Mouse (Mus musculus) layer of hippocampus, postnatal 36 days (tissue): ENCODE results near the gene Arntl. TPM values are rescaled to one million over a fixed set of nuclear protein-coding genes. Genes with fewer than 3 reads are reported as not detected.

Experiments
- DNase-seq, 2 experiments: peaks; one replicate each; pipeline ENCODE4 v3.0.0; 2022
- total RNA-seq, 2 experiments: library from RNA; stranded (reverse); gene quantifications; 2 replicates each; pipeline ENCODE4 v1.2.3; 2021

Gene Arntl
- total RNA-seq, 2 experiments from 2014 or later, result 38.3 to 39.3 TPM

- DNase-seq, result no peak
Measured at GRCm38 (mm10) chr7:113294598-113294997, 87.3 kb downstream of the Arntl start.

- DNase-seq, result no peak
Measured at GRCm38 (mm10) chr7:113295077-113295890, 88.0 kb downstream of the Arntl start.

DNA sequence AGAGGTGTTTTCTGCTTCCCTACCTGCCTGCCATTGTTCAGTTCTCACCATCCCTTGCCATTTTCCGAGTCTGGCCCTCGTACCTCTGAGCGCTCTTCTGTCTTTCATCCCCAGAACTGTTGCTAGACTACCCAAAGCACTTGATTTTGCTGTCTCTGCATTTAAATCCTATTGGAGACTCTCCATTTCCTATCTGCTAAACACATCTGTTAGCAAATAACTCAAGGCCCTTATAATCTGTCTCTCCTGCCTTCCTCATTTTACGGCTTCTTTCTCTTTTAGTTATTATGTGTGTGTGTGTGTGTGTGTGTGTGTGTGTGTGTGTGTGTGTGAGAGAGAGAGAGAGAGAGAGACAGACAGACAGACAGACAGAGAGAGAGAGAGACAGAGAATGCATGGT lies 90.5 kb downstream of the Arntl start:
- no peak for DNase-seq

DNA sequence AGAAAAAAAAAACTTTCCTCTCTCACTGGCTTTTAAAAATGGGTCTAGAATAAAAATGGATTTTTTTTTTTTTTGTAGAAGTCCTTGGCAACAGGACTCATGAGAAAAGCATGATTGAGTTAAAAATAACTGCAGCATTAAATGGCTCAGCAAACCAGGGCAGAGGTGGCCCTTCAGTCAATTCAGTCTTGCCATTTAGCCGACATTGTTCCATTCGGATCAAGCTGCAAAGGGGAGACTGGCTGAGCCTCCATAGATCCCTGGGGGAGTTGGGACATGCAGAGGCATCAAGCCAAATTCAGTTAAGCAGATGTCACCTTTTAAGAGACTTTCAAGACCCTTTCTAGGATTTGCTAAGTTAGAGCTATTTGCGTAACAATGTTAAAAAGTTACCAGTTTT lies 102.9 kb downstream of the Arntl start:
- DNase-seq, result no peak

DNA sequence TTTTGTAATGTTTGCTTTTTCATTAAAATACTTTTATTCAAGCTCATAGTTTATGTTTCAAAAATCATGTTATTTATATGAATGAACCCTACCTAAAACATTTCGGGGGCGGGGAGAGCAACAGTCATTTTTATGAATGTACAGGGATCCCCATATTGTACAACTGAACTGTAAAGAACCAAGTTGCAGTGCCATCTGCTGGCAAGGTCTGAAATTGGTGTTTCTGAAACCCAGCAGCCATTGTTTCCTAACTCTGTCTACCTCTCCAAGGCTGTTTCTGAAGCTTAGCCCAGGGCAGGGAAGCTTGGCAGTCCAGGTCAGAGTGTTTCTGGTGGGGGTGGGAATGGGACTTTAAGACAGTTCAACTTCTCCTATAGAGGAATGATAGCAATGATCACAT lies 104.5 kb downstream of the Arntl start:
- DNase-seq, result peak; percentile 46 to 55

- no peak for DNase-seq
Measured at GRCm38 (mm10) chr7:113320128-113320527, 112.9 kb downstream of the Arntl start.

GRCm38 (mm10) chr7:113334036-113334435 lies 126.8 kb downstream of the Arntl start:
- DNase-seq, result no peak

DNA sequence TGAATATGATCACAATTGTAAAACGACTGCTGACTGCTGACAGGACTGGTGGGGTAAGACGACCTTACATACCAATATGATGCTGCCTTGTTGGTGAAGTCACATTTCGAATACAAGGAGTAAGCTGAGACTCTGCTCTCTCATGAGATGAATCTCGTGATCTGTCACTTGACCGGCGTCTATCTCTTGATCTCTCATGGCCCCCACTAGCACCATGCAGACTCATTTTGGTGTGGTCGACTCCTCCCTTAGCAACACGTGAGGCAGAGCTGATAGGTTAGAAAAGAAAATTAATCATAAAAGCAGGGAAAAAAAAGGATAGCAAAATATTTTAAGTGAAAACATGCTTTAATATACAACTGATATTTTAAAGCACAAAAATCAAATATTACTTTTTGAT lies 128.0 kb downstream of the Arntl start:
- no peak for DNase-seq

GRCm38 (mm10) chr7:113347271-113347670 lies 140.0 kb downstream of the Arntl start:
- peak; percentile 67 to 71 for DNase-seq

DNA sequence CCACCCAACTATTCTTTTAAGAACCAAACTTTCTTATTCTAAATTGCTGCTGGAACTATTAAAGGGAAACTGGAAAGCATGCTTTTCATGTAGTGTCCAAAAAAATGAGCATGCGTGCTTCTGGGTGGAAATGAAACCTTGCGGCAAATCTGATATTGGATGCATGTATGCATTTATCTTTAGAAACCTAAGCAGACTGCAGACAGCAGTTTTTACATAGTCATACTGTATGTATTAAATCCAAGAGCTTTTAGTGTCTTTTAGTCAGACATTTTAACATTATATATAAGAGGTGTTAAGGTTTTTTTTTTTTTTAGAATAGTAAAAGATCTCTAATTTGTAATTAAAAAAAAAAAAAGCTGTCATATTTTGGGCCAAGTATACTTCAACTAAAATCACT lies 140.4 kb downstream of the Arntl start:
- no peak for DNase-seq

DNA sequence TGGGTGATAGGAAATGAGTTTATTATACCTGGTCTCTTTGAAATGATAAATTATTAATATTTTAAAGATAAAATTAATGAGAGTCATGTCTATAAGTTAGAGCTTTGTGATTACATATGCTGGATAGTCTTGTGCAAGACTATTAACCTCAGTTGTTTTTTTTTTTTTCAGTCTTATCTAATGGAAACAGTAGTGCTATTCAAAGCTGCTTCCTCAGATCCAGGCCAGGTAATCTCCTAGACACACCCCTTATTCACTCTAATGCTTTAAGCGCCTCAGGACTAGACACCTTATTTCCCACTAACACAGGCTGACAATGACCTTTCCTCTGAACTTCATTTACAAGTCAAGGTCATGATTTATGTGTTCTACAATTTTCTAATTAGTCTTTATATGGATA lies 141.8 kb downstream of the Arntl start:
- no peak for DNase-seq

Other genes with a start within 250 kb of the Arntl start
- 10 to 100 TPM; 59.1 to 63.0 TPM for gene Btbd10, start 161.9 kb downstream of the Arntl start, total RNA-seq
- not detected for gene Pth, start 181.1 kb downstream of the Arntl start, total RNA-seq